Mouse (Mus musculus): ENCODE data around the gene Nup210.

DNA sequence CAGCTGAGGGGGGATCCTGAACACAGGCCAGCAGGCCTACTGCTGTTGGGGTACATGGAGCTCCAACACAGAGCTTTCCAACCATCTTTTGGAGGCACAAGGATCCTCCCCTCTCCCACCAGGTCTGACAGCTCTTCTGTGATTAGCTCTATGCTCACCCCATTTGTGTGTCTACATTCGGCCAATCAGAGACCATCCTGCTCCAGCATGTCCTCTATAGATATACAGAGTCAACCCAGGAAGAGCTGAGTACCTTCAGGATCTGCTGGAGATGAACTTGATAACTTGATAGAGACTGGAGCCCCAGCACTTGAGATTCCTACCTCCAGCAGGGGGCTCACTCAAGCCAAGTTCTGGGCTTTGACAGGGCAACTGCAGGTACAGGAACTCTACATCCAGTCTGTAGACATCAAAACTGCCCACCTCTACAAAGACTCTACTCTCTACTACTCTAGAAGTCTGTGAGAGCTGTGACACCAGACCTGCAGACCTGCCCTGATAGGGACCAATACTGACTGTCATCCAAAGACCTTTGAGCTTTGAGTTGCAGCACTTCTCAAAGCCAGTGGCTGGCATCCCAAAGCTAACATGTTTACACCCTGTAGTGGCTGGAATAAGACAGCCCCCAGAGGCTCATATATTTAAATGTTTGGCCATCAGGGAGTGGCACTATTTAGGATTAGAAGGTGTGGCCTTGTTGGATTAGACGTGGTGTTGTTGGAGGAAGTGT lies 11.1 kb downstream of the Nup210 start:
- TF ChIP-seq CEBPB (IDR thresholded peaks at IDR 0.05; ENCODE audit: low read depth) (no peak), CTCF (IDR thresholded peaks at IDR 0.05; ENCODE audit: control insufficient read depth, insufficient read depth, insufficient read length) (no peak), MAX (IDR thresholded peaks at IDR 0.05) (no peak), USF1 (IDR thresholded peaks at IDR 0.05; ENCODE audit: low read depth) (no peak)

All from C2C12 (cell line).